Mouse (Mus musculus) 3T3-L1 (cell line): ENCODE data around the gene Nr4a2.

Experiments used
- DNase-seq: peaks from one replicate; pipeline ENCODE4 v3.0.0-alpha.2; 2015; ENCODE audit warnings: low read depth, low spot score

Nr4a2 gene

DNA sequence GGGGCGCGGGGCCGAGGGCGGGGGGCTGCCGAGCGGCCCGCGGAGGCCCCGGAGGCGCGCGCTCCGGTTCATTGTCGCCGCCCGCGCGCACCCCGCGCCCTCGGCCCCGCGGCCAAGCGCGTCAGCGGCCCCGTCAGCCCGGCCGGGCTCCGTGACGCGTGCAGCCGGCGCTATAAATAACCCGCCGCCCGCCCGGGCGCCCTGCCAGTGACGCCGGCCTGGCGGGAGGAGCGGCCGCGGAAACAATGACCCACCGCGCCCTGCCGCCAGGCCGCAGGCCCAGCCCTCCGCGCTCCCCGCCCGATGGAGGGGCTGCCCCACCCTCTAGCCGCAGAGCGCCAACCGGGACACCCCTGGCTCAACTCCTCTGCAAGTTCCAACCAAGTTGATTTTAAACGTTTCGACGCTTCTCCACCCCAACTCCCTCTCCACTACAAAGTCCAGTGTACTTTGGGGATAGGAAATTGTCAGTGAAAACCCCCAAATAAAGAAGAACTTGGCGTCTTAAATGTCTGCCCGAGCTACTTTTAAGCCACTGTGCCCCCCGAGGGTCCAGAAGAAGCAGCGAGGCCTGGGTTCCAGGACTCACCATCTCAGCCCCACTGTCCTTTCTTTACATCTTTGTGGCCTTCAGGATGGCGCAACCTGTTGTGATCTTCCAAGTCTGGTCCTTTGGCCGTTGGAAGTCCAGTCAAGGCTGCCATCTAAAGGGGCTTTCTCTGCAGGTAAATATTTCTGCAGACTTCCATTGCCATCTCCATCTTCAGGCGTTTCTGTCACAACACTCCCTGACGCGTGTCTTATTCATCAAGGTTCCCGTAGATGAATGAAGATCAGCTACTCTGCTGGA, at the start of gene Nr4a2:
Gene Nr4a2 (minus strand): TSS at position 13 of the 850 bp plus-strand sequence.
- peak; percentile 76 for DNase-seq

DNA sequence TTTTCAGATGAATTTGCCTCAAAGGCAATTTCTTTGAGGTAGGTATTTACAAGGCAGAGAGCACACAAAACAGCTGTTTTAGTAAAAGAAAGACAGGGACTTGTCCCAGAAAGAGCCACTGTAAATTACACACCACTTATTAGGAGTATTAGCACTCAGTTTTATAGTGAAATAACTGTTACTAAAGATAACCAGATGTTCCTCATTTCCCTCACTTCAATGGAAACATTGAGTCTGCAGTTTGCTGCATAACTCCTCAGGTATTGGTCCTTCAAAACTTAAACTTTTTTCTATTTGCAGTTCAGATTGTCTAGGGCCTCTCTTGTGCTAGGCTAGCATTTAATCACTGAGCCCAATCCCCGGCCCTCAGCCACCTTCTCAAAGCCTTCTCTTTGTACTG, 41.6 kb upstream of the Nr4a2 start:
- DNase-seq, result no peak

GRCm38 (mm10) chr2:57156814-57157213, 33.0 kb upstream of the Nr4a2 start:
- peak; percentile 82 for DNase-seq

- DNase-seq, result peak; percentile 13
Observed at GRCm38 (mm10) chr2:57149796-57150195, 26.0 kb upstream of the Nr4a2 start.

GRCm38 (mm10) chr2:57148231-57148630, 24.4 kb upstream of the Nr4a2 start:
- no peak for DNase-seq

- no peak for DNase-seq
Observed at GRCm38 (mm10) chr2:57145646-57146421, 22.0 kb upstream of the Nr4a2 start.

- DNase-seq, result no peak
Observed at GRCm38 (mm10) chr2:57138594-57138993, 14.8 kb upstream of the Nr4a2 start.

- no peak for DNase-seq
Observed at GRCm38 (mm10) chr2:57127461-57127860, 3.7 kb upstream of the Nr4a2 start.

DNA sequence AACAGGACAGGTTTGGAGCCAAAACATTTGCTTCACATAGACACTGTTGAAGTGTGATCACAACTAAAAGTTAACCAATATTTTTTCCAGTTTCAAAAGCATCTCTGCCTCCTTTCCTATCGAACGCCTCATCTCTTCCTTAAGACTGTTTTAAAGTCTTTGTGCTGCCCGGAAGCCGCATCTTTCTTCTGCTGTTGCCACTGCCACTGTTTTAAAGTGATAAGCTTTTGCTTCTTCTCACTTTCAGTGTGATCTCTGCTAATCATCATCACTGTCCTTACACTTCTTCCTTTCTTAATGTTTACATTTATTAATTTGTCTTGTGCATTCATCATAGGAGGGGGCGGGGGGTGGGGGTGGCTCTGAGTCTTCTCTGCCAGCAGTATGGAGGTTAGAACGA, 2.1 kb upstream of the Nr4a2 start:
- DNase-seq, result no peak

- peak; percentile 60 for DNase-seq
Observed at GRCm38 (mm10) chr2:57122986-57123980, 520 bp downstream of the Nr4a2 start.

- peak; percentile 15 for DNase-seq
Observed at GRCm38 (mm10) chr2:57121110-57121509, 2.7 kb downstream of the Nr4a2 start.

DNA sequence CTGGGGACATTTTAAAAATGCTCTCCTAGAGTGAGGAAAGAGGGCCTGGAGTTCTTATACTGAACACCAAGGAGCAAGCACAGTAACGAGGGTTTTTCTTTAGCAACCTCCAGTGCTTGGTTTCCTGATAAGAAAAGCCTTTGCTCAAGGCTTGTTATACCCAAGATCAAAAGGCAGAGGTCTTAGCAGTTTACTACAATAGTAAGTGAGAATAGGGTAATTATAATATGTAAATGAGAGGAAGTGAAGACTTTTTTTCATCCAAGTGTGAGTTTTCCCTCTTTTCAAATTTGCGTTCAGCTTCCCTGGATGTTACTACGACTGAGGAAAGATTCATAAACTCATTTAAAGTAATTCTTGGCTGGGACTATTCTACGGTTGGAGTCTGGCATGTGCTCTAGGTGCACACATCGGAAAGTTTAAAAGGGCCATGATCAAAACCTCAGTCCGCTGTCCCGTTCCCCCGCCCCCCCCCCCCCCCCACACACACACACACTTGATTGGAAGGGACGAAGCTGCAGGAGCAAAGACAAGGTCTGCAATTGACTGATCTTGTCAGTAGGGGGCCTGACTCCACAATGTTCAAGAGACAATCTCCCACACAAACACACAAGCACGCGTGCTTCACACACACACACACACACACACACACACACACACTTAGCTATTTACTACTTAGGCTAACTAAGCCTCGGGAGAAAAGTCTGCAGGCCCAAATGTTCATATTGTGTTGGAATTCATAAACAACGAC, 6.4 kb downstream of the Nr4a2 start:
- peak; percentile 93 for DNase-seq

GRCm38 (mm10) chr2:57116366-57117200, 7.2 kb downstream of the Nr4a2 start:
- DNase-seq, result peak; percentile 89

GRCm38 (mm10) chr2:57115864-57116365, 7.9 kb downstream of the Nr4a2 start:
- peak; percentile 65 for DNase-seq

DNA sequence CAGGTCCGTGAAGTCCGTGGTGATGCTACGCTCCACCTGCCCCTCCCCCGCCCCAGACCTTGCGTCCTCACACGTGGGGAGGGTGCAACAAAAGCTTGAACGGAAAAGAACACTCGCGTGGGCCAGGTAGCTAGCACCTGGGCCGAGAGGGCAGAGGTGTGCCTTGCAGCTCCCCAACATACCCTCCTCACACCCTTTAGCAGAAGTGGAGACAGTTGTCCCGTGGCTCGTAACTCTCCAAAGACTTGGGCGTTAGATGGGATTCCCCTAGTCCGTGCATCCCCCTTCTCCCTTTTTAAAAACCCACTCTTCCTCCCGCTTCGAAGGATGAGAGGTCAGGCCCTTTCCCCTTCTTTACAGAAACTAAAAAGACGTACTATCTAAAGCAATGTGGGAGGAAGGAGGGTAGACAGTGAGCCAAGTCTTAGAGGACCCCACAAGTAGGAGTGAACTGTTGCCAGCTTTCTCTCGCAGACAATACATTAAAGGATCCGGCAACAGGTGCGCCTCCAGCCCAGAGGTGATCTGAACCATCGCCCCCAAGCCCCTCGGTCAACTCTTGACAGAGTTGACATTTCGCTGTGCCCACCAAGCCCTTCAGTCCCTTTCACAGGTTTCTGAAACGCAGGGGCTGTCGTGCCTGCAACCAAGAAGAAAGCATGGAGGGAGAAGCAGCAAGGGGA, 8.5 kb downstream of the Nr4a2 start:
- peak; percentile 40 for DNase-seq

DNA sequence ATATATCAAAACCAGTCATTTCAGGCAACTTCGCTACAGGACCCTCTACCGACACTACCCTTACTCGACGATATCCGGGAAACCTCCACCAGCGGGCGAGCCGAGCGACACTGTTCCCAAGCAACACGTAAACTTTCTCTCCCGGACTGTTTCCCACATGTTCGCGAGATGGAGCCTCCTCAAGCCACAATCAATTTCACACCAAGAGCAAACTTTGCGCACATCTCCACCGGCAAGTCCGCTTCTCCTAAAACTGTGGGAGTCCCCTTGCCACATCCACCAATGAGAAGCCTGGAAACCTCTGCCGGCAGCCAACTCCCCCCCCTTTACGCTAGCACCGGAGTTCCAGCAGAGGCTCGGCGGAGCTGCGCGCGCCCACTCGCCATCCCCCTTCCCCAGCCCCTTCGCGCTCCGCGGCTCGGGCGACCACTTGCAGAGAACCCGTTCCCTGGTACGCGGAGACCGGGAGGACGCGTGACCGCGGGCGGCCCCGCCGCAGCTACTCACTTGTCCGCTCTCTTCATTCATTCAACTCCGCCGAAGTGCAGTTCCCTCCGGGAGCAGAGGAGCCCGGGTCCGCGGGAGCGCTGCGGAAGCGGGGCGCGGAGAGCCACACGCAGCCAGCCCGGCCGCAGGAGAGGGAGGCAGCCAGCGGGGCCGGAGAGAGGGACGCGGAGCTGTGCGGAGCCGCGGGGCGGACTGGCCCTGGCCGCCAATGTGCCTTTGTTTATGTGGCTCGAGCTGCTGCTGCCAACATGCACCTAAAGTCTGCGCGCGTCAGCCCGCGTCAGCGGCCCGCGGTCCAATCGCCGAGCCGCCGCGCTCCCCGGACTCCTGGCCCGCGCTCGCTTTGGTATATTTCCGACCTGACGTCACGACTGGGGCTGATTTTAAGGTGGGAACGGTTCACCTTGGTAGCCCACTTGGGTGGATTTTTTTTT, 9.3 kb downstream of the Nr4a2 start:
- peak; percentile 75 for DNase-seq

- DNase-seq, result no peak
Observed at GRCm38 (mm10) chr2:57113431-57113830, 10.4 kb downstream of the Nr4a2 start.

GRCm38 (mm10) chr2:57112949-57113348, 10.9 kb downstream of the Nr4a2 start:
- DNase-seq, result no peak
